Mouse (Mus musculus): Measurements from ENCODE around the gene Klf6. TPM values are rescaled to one million over a fixed set of nuclear protein-coding genes. Genes with fewer than 3 reads are reported as not detected.

Gene Klf6
- polyA plus RNA-seq (2012; rRNA removed): 9.1 and 10.5 TPM in 2 replicates

GRCm38 (mm10) chr13:5861157-5862002 is at the start of gene Klf6:
Gene Klf6 (plus strand): TSS chr13:5861482.

